Mouse (Mus musculus) hematopoietic stem cell, adult 5-6 weeks (primary cell): ENCODE results near the gene Nkx2-1. TPM values are rescaled to one million over a fixed set of nuclear protein-coding genes. Genes with fewer than 3 reads are reported as not detected.

Experiments used
- ATAC-seq, 2 experiments: fragments of 125-278 bp in 1 of 2; replicated peaks in 1 of 2; 2 replicates each; pipeline ENCODE4 v1.8.0; 2016 to 2017; ENCODE audit warnings: inconsistent platforms in 2 of 2, mild to moderate bottlenecking in 2 of 2, moderate number of reproducible peaks in 2 of 2, low read depth in 1 of 2, moderate TSS enrichment in 1 of 2; ENCODE audit not compliant: low FRiP score in 2 of 2, poor library complexity in 2 of 2, severe bottlenecking in 2 of 2, insufficient read depth in 1 of 2, low TSS enrichment in 1 of 2
- total RNA-seq: library from RNA; stranded (forward); fragments of 172-1452, 232-1000 nt; gene quantifications from 2 replicates; pipeline ENCODE4 v1.2.3, GENCODE M21; 2017

Gene Nkx2-1
- total RNA-seq, 1 experiment from 2014 or later, result not detected

DNA sequence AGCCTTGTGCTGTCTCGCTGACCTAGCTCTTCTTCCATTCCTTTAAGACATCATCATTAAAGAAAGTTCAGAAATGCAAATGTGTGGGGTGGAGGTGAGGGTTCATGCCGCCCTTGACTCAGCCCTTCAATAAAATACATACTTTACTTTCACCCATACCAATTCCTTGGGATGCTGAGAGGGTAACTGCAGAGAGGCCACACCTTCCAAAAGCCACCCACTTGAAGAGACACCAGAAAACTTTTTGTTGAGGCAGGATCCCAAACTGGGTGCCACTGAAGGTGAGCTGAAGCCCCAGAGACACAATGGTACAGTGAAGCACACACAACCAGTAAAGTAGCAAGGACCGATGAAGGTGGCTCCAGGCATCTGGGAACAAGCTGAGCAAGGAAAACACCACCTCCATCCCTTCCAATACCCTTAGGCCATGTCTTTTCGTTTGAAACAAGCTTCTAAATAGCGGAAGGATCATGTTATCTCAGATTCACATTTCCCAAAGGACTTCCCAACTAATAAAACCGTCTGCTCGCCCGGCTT is 8.6 kb downstream of the Nkx2-1 start:
- no peak for ATAC-seq

DNA sequence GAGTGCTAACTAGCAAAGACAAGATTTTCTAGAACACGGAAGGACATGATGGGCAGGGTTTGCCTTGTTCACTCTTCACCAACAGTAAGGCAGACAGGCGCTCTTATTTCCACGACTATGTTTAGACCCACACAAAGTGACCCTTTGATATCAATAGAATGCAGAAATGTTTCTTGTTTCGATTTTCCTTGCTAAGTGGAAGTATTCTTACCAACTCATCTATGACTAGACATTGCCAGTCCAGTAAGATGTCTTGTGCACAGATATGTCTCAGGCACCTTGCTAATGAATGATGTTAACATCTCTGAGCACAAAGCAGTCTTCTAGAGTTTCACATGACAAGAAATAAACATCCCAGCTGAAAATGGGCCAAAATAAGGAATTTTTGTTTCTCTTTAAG is 9.6 kb downstream of the Nkx2-1 start:
- ATAC-seq, result no peak

DNA sequence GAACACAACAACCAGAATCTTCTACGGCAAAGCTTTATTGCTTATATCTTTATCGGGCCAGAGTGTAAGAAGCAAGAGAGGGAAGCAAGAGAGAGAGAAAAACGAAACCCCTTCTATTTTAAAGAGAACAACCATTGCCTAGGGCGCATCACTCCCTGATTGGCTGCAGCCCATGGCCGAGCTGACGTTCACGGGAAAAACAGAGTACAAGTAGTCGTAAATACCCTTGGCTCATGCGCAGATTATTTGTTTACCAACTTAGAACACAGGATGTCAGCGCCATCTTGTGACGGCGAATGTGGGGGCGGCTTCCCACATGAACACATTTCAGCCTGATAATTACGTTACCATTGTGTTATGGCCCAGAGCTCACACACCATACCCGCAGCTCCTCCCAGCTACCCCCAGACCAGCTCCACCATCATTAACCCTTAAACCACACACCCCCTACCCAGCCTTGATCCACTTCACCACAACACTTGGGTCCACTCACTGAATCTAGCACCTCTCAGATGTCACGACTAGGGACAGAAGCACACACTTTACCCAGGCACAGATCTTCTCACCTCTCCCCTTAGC is 11.4 kb downstream of the Nkx2-1 start:
- peak in 1 of 2 experiments; percentile 40; a peak in 1 of 4 replicates for ATAC-seq

DNA sequence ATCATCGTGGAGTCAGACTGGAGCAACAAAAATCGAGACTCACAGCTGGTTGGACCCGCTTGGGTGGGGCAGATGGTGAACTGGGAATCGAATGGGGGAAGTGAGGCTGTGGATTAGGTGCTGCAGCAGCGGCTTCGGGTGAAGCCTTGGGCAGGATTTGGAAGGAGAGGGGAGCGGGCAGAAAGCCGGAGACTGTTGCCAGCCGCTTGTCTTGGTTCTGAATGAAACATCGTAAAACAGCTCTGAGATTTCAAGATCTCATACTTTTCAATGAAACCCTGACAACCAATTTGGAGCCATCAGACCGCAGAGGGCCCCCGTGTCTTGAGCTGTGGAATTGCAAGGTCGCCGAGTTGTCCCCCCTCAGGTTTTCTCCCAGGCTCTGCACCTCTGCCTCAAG is 12.5 kb downstream of the Nkx2-1 start:
- no peak for ATAC-seq

DNA sequence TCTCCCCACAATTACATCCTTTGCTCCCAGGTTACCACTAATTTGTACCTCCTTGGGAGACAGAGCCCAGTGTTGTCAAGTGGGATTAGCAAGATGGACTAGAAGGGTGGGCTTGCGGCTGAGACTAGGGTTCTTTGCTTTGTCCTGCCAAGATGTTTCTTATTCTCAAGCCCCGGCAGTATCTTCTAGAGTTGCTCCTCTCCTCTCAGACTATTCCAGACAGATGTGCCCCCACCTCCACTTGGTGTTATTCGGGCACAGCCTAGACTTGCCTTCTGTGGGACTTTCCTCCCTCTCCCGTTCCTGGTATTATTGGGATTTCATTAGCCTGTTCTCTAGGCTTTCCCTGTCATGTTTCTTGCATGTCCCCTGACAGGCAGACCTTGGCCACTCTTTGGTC is 14.5 kb downstream of the Nkx2-1 start:
- no peak for ATAC-seq

DNA sequence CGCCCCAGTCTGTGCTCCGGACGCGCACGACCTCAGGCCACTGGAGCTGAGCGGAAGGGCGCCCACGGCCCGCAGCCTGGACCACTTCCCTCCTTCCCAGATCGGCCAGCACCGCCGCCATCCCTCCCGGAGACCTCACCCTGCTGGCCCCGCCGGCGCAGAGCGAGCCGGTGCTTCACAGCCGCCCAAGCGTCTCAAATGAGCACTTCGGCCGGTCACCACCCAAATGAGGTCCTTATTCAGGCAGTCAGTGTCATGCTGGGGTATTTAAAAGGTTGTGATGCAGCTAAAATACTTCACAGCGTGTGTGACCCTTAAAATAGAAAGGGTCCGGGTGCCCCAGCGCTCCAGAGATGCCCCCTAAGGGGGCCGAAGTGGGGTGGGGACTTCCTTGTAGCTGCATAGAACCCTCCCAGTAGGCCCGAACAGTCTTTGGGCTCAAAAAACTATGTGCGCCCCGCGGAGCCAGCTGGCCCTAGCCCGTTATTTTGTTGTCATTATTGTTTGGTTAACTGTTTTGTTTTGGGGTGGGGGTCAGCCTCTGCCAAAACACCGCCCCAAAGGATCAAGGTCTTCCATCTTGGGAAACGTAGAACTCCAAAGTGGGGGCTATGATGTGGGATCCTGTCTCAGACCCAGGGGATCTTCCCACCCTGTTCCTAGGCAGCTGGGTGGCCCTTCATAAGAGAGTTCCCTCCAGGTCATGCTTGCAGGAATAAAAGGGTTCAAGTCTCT is 15.4 kb downstream of the Nkx2-1 start:
- 0 out of 4 replicates have a peak, but pooled peaks of 1 of the 2 experiments have one; percentile 19 for ATAC-seq

DNA sequence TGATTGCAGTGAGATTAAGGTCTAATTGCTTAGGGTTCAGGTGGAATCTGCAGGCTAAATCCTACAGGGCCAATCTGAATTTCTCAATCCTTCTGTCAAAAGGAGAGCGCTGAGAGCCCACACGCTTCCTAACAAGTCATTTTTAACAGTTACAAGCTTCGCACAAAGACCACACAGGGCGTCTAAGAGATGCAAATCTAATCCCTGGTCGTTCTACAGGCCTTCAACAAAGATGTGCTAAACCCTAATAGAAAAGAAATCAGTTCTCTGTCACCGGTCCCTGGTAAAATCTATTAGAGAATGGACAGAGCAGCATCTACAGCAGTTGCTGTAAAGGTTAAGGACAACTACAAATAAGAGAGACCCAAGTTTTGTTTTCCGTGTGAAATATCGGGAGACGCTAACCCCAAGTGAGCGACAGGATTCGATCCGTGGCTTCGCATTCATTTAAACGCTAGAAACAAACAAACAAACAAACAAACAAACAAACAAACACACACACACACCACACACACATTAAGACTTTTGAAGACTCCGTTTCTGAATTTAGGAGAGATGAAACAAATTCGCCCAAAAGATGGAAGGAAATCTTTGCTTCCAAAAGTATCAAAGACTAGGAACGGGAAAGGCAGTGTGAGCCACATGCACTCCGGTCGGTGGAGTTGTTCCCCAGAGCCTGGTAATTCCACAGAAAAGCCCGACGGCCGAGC is 16.2 kb downstream of the Nkx2-1 start:
- ATAC-seq, result no peak

DNA sequence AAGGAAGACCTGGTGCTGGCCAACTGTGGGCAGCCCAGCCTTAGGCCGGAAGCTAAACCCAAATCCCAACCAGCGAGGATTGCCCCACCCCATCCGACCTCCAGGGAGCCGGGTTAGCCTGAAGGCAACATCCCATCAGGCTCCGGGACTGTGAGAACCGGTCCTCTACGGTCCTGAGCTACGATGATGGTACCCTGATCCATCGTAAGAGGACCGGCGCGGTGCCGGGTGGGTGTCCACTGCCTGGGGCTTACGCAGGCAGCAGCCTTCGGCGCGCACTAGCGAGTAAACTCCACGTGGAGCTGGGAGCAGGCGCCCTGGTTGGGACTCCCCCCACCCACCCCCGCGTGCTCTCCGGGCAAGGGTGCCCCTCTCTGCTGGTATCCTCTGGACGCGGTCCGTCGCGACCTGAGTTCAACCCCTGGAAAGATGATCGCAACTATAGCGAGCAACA is 16.9 kb downstream of the Nkx2-1 start:
- peak in 1 of 2 experiments; percentile 23; a peak in 1 of 4 replicates for ATAC-seq

DNA sequence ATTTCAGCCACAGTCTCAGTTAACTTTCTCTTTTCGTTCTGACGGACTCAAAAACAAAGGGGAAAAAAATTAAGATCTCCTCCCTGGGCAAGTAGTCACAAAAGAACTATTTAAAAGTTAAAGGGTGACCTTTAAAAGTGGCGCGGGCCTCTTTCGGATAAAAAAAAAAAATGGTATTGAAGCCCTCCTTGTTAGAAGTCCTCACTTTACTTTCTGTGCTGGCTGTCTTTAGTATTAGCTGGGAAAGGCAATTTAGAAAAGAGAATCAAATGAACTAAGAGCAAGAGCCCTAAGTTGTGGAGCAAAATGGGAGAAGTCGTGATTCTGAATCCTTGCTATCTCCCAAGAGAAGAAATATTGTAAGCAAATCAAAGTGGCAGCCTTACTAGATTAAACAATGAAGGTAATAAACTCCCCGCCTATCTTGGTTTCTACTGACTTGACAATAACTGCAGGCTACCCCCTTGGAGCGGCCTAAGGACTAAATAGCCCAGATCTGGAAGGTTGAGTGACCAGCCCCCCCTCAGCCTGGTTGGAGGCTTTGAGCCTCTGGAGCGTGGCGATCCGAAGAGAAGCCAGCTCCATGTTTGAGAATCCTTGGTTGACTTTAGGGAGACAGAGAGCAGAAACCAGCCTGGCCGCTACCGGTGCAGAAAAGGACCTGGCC is 17.5 kb downstream of the Nkx2-1 start:
- peak in 1 of 2 experiments; percentile 33; a peak in 1 of 4 replicates for ATAC-seq

DNA sequence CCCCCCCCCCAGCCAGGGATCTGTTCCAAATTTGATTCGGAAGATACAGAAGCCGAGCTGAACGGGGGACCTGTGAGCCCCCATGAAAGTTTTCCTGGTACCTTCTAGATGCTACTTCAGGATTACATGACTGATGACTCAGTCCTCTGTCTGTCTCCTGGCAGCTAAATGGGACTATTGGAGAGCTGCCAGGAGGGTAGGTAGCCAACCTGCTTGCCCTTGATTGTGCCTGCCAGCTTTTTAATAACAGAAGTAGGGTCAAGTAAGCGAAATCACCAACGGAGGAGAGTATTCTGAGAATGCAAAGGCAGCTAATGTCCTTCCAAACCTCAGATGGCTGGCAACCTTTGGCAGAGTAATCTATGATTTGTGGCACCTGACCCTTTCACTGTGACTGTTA is 18.5 kb downstream of the Nkx2-1 start:
- ATAC-seq, result no peak

DNA sequence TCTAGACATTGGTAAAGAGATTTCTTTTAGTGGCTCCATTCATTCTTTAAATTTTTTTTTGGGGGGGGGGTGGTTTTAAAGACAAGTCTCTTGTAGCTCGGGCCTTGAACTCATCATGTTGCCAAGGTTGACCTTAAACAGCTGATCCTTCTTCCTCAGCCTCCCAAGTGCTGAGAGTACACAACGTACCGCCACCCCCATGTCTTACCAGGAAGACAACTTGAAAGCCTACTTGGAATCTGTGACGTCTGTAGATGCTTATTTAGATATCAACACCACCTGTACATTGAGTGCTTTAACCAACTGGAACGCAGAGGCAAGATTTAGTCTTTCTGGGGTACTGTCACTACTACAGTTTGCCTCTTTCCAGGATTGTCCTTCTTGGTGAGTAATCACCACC is 21.9 kb downstream of the Nkx2-1 start:
- no peak for ATAC-seq

DNA sequence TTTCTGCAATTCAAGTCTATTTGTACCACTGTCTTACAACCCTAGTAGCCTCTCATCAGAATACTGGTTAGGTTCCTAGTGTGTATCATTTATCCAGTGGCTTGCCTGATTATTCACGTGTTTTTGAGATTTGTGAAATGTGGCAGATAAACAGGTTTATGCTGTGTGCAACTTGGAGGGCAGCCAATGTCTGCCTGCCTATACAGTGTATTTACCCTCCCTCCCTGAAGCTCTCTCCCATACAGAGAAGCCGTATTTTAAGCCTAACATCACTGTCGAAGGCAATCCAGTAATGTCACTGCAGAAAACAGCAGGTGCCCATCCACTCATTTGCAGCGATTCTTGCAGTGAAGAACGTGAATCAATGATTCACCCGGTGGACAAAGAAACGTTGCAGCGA is 28.3 kb downstream of the Nkx2-1 start:
- ATAC-seq, result no peak

DNA sequence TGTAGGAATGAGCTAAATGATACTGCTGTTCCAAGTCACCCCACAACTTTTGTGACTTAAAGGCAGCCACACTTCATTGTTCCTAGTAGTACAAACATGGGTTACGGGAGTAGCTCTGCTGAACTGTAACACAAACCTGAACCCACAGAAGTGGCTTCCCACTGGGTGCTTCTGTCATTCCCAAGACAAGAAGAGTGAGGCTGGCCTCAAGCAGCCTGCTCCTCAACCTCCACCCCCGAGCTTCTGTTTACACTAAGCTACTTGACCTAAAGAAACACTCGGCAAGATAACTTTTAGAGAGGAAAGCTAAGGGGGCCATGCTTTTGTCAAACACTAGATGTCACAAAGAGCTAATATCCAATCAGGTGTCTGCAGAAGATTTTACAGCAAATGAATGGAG is 49.7 kb downstream of the Nkx2-1 start:
- ATAC-seq, result no peak

DNA sequence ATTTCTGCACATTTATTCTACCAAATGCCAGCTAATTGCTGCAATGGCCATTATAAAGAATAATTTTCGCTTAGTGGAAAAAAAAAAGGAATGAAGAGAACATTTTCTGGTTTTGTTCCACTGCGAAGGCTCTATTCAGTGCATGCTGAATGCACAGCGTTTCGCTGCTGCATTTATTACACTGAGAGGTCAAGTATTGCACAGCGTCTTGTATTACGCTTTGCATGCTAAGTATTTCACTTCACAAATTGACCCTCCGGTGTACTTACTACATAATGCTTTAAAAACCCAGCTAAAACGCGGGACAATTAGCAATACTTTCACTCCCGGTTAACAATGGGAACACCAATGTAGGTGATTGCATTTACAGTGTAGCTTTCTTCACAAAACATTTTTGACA is 54.1 kb downstream of the Nkx2-1 start:
- no peak for ATAC-seq
